ENCODE assay signal across 15 mouse cellular contexts in genomic region chr8:79201446-79202147, GRCm38 (mm10). TPM values are rescaled to one million over a fixed set of nuclear protein-coding genes. Genes with fewer than 3 reads are reported as not detected.
DNase-seq lines count a peak whose midpoint lies in the region; ATAC-seq and TF ChIP-seq lines count a peak whose summit lies in the region.
"Had no signal": no experiment of that assay in that cellular context is flagged by ENCODE, and none has a peak within 500 bp of the region (broad histone marks: within the 10 kb centered on the region; RNA-seq: fewer than 3 reads in every experiment).

No protein-coding gene starts in this region.

- 59% methylated on average over 11 of the region's 11 CpGs for WGBS in lung, embryonic 14.5 days
- 29% methylated on average over 11 of the region's 11 CpGs for WGBS in cerebellum, adult 2 months
- WGBS in embryonic facial prominence, embryonic 12.5 days = 45% methylated on average over 11 of the region's 11 CpGs
- 39% methylated on average over 11 of the region's 11 CpGs for WGBS in limb, embryonic 15.5 days

- peak; percentile 28 for DNase-seq in lung, embryonic 14.5 days
- no peak for DNase-seq in lung, adult 18-20 months
- peak; percentile 38 to 44 for DNase-seq in cerebellum, adult 2 months
- no peak for DNase-seq in frontal cortex, postnatal 36 days (ENCODE audit: low spot score in 2 of 2)
- DNase-seq in ovary, postnatal 36 days (ENCODE audit: low spot score) = no peak
- DNase-seq: adrenal gland, postnatal 25 days; gastrocnemius, postnatal 10 days; kidney, adult 8-10 months; spleen, adult 18-20 months had no signal

- no peaks in the 10 kb centered on the region for H3K9me3 ChIP-seq in lung, embryonic 14.5 days (ENCODE audit: low read depth, low read length)
- no peaks in the 10 kb centered on the region for H3K9me3 ChIP-seq in embryonic facial prominence, embryonic 12.5 days
- H3K9me3 ChIP-seq in limb, embryonic 15.5 days = no peaks in the 10 kb centered on the region
- H3K9me3 ChIP-seq: lung, embryonic 15.5 days had no signal

- no peaks in the 10 kb centered on the region for H3K36me3 ChIP-seq in lung, embryonic 14.5 days (ENCODE audit: insufficient read depth)
- H3K36me3 ChIP-seq in embryonic facial prominence, embryonic 12.5 days = no peaks in the 10 kb centered on the region
- H3K36me3 ChIP-seq in limb, embryonic 15.5 days = no peaks in the 10 kb centered on the region
- H3K36me3 ChIP-seq: lung, embryonic 15.5 days had no signal

- H3K4me2 ChIP-seq in lung, embryonic 14.5 days = no peak overlapping the region
- 0 out of 2 replicates have a peak overlapping the region, but pooled peaks have one; percentile 9 for H3K4me2 ChIP-seq in embryonic facial prominence, embryonic 12.5 days (replicated peaks)
- peak overlapping the region; percentile 17; the same call in 1 of the 2 replicates for H3K4me2 ChIP-seq in limb, embryonic 15.5 days
- H3K4me2 ChIP-seq: heart, embryonic 11.5 days; lung, embryonic 15.5 days; midbrain, embryonic 11.5 days had no signal

- no peak overlapping the region for H3K27ac ChIP-seq in lung, embryonic 14.5 days (ENCODE audit: low read depth)
- H3K27ac ChIP-seq in cerebellum, adult 2 months (ENCODE audit: insufficient read depth, low read length) = no peak overlapping the region
- H3K27ac ChIP-seq in embryonic facial prominence, embryonic 12.5 days = peak overlapping the region; percentile 77
- peak overlapping the region; percentile 71 for H3K27ac ChIP-seq in limb, embryonic 15.5 days
- H3K27ac ChIP-seq: left cerebral cortex, adult 2 months; lung, embryonic 15.5 days had no signal

- H3K9ac ChIP-seq in lung, embryonic 14.5 days = no peak overlapping the region
- no peak overlapping the region for H3K9ac ChIP-seq in embryonic facial prominence, embryonic 12.5 days
- no peak overlapping the region for H3K9ac ChIP-seq in limb, embryonic 15.5 days
- H3K9ac ChIP-seq: lung, embryonic 15.5 days had no signal

- ATAC-seq in lung, embryonic 14.5 days (ENCODE audit: insufficient read depth) = no peak
- ATAC-seq in embryonic facial prominence, embryonic 12.5 days (ENCODE audit: insufficient number of reproducible peaks, insufficient read depth, low FRiP score, low TSS enrichment) = no peak
- ATAC-seq in limb, embryonic 15.5 days (ENCODE audit: insufficient number of reproducible peaks, low FRiP score, low TSS enrichment, low read depth) = no peak

- H3K27me3 ChIP-seq in lung, embryonic 14.5 days (ENCODE audit: insufficient read depth, low read length) = no peaks in the 10 kb centered on the region
- no peaks in the 10 kb centered on the region for H3K27me3 ChIP-seq in cerebellum, adult 2 months (ENCODE audit: control insufficient read depth, insufficient read depth, low read length)
- H3K27me3 ChIP-seq in embryonic facial prominence, embryonic 12.5 days = no peaks in the 10 kb centered on the region
- H3K27me3 ChIP-seq in limb, embryonic 15.5 days = no peaks in the 10 kb centered on the region
- H3K27me3 ChIP-seq: lung, embryonic 15.5 days had no signal

- no peak overlapping the region for H3K4me3 ChIP-seq in lung, embryonic 14.5 days (ENCODE audit: low read depth, low read length)
- H3K4me3 ChIP-seq in cerebellum, adult 2 months (replicated peaks; ENCODE audit: insufficient read depth, low read depth, low read length) = no peak overlapping the region
- no peak overlapping the region for H3K4me3 ChIP-seq in embryonic facial prominence, embryonic 12.5 days
- no peak overlapping the region; the same call in 1 of the 2 replicates for H3K4me3 ChIP-seq in limb, embryonic 15.5 days
- H3K4me3 ChIP-seq: left cerebral cortex, adult 2 months; lung, embryonic 15.5 days had no signal

- no peaks in the 10 kb centered on the region for H3K4me1 ChIP-seq in lung, embryonic 14.5 days (ENCODE audit: insufficient read depth)
- H3K4me1 ChIP-seq in cerebellum, adult 2 months (ENCODE audit: control insufficient read depth, insufficient read depth, low read length) = peaks cover 6% of the 10 kb centered on the region
- H3K4me1 ChIP-seq in embryonic facial prominence, embryonic 12.5 days = peaks cover 23% of the 10 kb centered on the region
- H3K4me1 ChIP-seq in limb, embryonic 15.5 days = peaks cover 18% of the 10 kb centered on the region

- TF ChIP-seq POLR2A in cerebellum, adult 2 months (IDR thresholded peaks at IDR 0.05; ENCODE audit: borderline replicate concordance, insufficient read depth, low read length) = no peak

- no peak for TF ChIP-seq CTCF in lung, embryonic 14.5 days (IDR thresholded peaks at IDR 0.05; ENCODE audit: low read depth)
- TF ChIP-seq CTCF in cerebellum, adult 2 months (IDR thresholded peaks at IDR 0.05; ENCODE audit: borderline replicate concordance, insufficient read depth, low read depth, low read length) = no peak

RNA-seq across cellular contexts. Expression of gene 1700011L22Rik, which starts 46.8 kb away (rescaled TPM):
- polyA plus RNA-seq in lung, embryonic 14.5 days (2014; fragmentation: Nextera tagmentation; extraction: Ambion mirVana) = not detected in 2 replicates
- 0.11 TPM in 1 of 2 replicates, not detected in the other for polyA plus RNA-seq in cerebellum, adult 2 months (2012; rRNA removed)
- not detected in 2 replicates for polyA plus RNA-seq in embryonic facial prominence, embryonic 12.5 days (2016; fragmentation: Nextera tagmentation; extraction: Ambion mirVana)
- not detected in 2 replicates for polyA plus RNA-seq in limb, embryonic 15.5 days (2015; fragmentation: Nextera tagmentation; extraction: Ambion mirVana)
- polyA plus RNA-seq: heart, embryonic 11.5 days; lung, embryonic 15.5 days; midbrain, embryonic 11.5 days had no signal

Comparison
In these comparisons a context has a peak if more than half of its experiments do, and no peak if none do; other contexts are left out.
1. DNase-seq: peak in lung, embryonic 14.5 days (single experiment) and cerebellum, adult 2 months (2 of 2); none in lung, adult 18-20 months (0 of 2), frontal cortex, postnatal 36 days (0 of 2) and ovary, postnatal 36 days (single experiment).
2. H3K27ac ChIP-seq: peak in embryonic facial prominence, embryonic 12.5 days (single experiment) and limb, embryonic 15.5 days (single experiment); none in lung, embryonic 14.5 days (single experiment) and cerebellum, adult 2 months (single experiment).